Mouse (Mus musculus): ENCODE measurements around the gene Bcat1. TPM values are rescaled to one million over a fixed set of nuclear protein-coding genes. Genes with fewer than 3 reads are reported as not detected.

The Bcat1 gene
- total and polyA plus RNA-seq, 3 experiments, result 0.11 TPM; not detected in 2

DNA sequence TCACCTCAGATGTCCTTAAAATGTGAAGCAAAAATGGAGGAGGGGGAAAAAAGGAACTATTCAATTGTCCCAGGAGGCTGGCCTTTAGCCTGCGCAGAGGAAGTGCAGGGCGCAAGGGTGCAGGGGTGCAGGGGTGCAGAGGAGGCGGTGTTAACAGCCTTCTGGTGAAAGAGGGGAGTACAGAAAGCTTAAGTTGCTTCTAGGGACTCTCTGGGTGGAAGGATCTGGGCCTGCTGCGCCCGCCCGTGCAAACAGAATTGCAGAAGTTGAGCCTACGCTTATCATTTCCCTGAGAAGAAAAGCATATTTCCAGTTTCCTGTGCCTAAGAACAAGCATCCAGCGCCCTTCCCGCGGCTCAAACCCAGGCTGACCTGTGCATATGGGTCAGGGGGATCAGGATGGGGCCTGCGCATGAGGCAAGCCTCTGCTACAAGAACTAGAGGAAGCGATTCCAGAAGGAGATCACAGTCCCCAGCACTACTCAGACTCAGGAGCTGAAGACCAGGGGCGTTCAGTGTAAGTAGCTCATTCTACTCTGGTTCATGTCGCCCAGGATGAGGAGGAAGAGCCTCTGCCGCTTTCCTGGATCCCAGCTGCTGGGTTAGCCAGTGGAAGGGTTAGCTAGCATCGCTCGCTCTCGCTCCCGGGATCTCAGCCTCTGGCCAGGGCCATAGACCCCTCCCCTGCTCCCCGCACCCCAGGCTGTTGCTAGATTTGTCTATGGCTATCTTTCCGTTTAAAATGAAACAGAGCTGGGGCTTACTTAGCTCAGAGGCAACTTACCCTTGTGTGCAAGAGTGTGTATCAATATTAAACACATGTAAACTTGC is 45.8 kb upstream of the Bcat1 start:
- H3K9me3 ChIP-seq (replicated peaks), result peaks cover 35% of the 10 kb centered on the region
- H3K36me3 ChIP-seq (replicated peaks), result no peaks in the 10 kb centered on the region
- DNase-seq (ENCODE audit: low spot score) (no peak), ATAC-seq (ENCODE audit: extremely low read depth, insufficient number of reproducible peaks, low FRiP score, poor library complexity, severe bottlenecking) (no peak)
- H3K4me1 ChIP-seq (ENCODE audit: insufficient read depth, low read depth, low read length), result no peaks in the 10 kb centered on the region
- no peaks in the 10 kb centered on the region for H3K27me3 ChIP-seq (ENCODE audit: insufficient read depth, low read length)
- H3K4me3 ChIP-seq (ENCODE audit: low read depth, low read length), result no peak overlapping the region
- no peak for TF ChIP-seq GATA1 (IDR thresholded peaks at IDR 0.05; ENCODE audit: borderline replicate concordance, low read length)
- TF ChIP-seq POLR2AphosphoS5 (IDR thresholded peaks at IDR 0.05; ENCODE audit: insufficient replicate concordance, low read depth, low read length), result no peak
- TF ChIP-seq GATA2 (IDR thresholded peaks at IDR 0.05; ENCODE audit: borderline replicate concordance, low read depth, low read length), result no peak
- no peak for TF ChIP-seq TAL1 (conservative IDR thresholded peaks at IDR 0.05; ENCODE audit: low read depth, low read length)
- TF ChIP-seq CTCF (IDR thresholded peaks at IDR 0.05; ENCODE audit: low read depth, low read length), result no peak

GRCm38 (mm10) chr6:145120787-145121589 is 45.0 kb upstream of the Bcat1 start:
- no peak for TF ChIP-seq POLR2AphosphoS5 (IDR thresholded peaks at IDR 0.05; ENCODE audit: insufficient replicate concordance, low read depth, low read length)
- no peak for TF ChIP-seq TAL1 (conservative IDR thresholded peaks at IDR 0.05; ENCODE audit: low read depth, low read length)
- no peak for TF ChIP-seq GATA1 (IDR thresholded peaks at IDR 0.05; ENCODE audit: borderline replicate concordance, low read length)
- TF ChIP-seq GATA2 (IDR thresholded peaks at IDR 0.05; ENCODE audit: borderline replicate concordance, low read depth, low read length), result no peak
- no peak for TF ChIP-seq CTCF (IDR thresholded peaks at IDR 0.05; ENCODE audit: low read depth, low read length)
- Histone ChIP-seq H3K27me3 (ENCODE audit: insufficient read depth, low read length) (no peaks in the 10 kb centered on the region), H3K4me1 (ENCODE audit: insufficient read depth, low read depth, low read length) (no peaks in the 10 kb centered on the region), H3K4me3 (ENCODE audit: low read depth, low read length) (no peak overlapping the region), H3K9me3 (replicated peaks) (peaks cover 42% of the 10 kb centered on the region), H3K36me3 (replicated peaks) (no peaks in the 10 kb centered on the region)
- ATAC-seq (ENCODE audit: extremely low read depth, insufficient number of reproducible peaks, low FRiP score, poor library complexity, severe bottlenecking) (no peak), DNase-seq (ENCODE audit: low spot score) (no peak)

DNA sequence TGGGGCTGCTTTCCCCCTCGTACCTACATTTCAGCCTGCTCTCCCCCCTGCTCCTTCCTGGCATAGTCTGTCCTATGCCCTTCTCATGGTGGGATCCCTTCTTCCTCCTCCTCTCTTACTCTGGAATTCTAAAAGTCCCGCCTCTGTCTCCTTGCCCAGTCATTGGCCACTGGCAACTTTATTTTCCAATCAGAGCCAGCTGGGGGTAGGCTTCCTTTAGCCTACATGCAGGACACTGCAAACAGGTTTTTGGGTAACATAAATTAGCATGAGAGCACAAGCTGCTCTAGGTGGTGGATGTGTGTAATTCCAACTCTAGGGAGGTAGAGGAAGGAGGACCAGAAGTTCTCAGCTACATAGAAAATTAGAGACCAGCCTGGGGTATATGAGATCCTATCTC is 44.1 kb upstream of the Bcat1 start:
- H3K36me3 ChIP-seq (replicated peaks), result no peaks in the 10 kb centered on the region
- H3K27me3 ChIP-seq (ENCODE audit: insufficient read depth, low read length), result no peaks in the 10 kb centered on the region
- no peaks in the 10 kb centered on the region for H3K4me1 ChIP-seq (ENCODE audit: insufficient read depth, low read depth, low read length)
- TF ChIP-seq GATA2 (IDR thresholded peaks at IDR 0.05; ENCODE audit: borderline replicate concordance, low read depth, low read length) (no peak), GATA1 (IDR thresholded peaks at IDR 0.05; ENCODE audit: borderline replicate concordance, low read length) (no peak), CTCF (IDR thresholded peaks at IDR 0.05; ENCODE audit: low read depth, low read length) (no peak), POLR2AphosphoS5 (IDR thresholded peaks at IDR 0.05; ENCODE audit: insufficient replicate concordance, low read depth, low read length) (no peak), TAL1 (conservative IDR thresholded peaks at IDR 0.05; ENCODE audit: low read depth, low read length) (no peak)
- no peak for ATAC-seq (ENCODE audit: extremely low read depth, insufficient number of reproducible peaks, low FRiP score, poor library complexity, severe bottlenecking)
- no peak for DNase-seq (ENCODE audit: low spot score)
- no peak overlapping the region for H3K4me3 ChIP-seq (ENCODE audit: low read depth, low read length)
- peaks cover 40% of the 10 kb centered on the region for H3K9me3 ChIP-seq (replicated peaks)

DNA sequence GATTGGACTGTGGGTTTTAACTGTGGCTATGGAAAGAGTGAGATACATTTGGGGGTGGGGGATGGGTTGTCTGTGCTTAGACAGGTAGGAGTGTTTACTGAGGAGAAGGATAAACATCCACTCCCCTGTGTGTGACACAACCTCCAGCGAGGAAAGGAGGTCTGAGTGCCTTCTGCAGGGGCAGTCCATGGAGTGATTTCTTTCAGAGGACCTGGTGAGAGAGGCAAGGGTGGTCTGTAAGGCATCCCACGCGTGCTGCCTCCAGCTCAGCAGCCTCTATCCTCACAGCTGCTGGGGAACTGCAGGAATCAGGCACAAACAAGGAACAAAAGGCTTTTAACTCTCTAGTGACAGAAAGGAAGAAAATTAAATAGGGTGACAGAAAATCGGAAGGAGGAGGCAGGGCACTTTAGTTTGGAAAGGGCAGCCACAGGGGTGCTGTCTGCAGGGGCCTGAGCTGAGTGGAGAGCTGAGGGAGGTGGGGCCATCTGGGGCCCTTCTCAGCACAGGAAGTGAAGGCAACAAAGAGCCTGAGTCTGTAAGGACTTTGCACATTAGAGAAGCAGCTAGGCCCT is 40.2 kb upstream of the Bcat1 start:
- H3K9me3 ChIP-seq (replicated peaks), result peaks cover 51% of the 10 kb centered on the region
- DNase-seq (ENCODE audit: low spot score), result no peak
- H3K36me3 ChIP-seq (replicated peaks), result no peaks in the 10 kb centered on the region
- H3K4me1 ChIP-seq (ENCODE audit: insufficient read depth, low read depth, low read length), result no peaks in the 10 kb centered on the region
- no peak overlapping the region for H3K4me3 ChIP-seq (ENCODE audit: low read depth, low read length)
- no peaks in the 10 kb centered on the region for H3K27me3 ChIP-seq (ENCODE audit: insufficient read depth, low read length)
- TF ChIP-seq GATA1 (IDR thresholded peaks at IDR 0.05; ENCODE audit: borderline replicate concordance, low read length) (no peak), POLR2AphosphoS5 (IDR thresholded peaks at IDR 0.05; ENCODE audit: insufficient replicate concordance, low read depth, low read length) (no peak), TAL1 (conservative IDR thresholded peaks at IDR 0.05; ENCODE audit: low read depth, low read length) (no peak), CTCF (IDR thresholded peaks at IDR 0.05; ENCODE audit: low read depth, low read length) (no peak), GATA2 (IDR thresholded peaks at IDR 0.05; ENCODE audit: borderline replicate concordance, low read depth, low read length) (no peak)
- ATAC-seq (ENCODE audit: extremely low read depth, insufficient number of reproducible peaks, low FRiP score, poor library complexity, severe bottlenecking), result no peak

GRCm38 (mm10) chr6:145115476-145116097 is 39.6 kb upstream of the Bcat1 start, which contains the start of gene Lrmp:
TSS of gene Lrmp (plus strand) at chr6:145115653.
- H3K4me1 ChIP-seq (ENCODE audit: insufficient read depth, low read depth, low read length), result no peaks in the 10 kb centered on the region

More at GRCm38 (mm10) chr6:145115476-145116097, 39.6 kb upstream of the Bcat1 start, which contains the start of gene Lrmp:
- Histone ChIP-seq H3K9me3 (replicated peaks) (peaks cover 49% of the 10 kb centered on the region), H3K36me3 (replicated peaks) (no peaks in the 10 kb centered on the region), H3K27me3 (ENCODE audit: insufficient read depth, low read length) (no peaks in the 10 kb centered on the region), H3K4me3 (ENCODE audit: low read depth, low read length) (no peak within 1 kb of the TSS)
- TF ChIP-seq CTCF (IDR thresholded peaks at IDR 0.05; ENCODE audit: low read depth, low read length) (no peak), GATA1 (IDR thresholded peaks at IDR 0.05; ENCODE audit: borderline replicate concordance, low read length) (no peak), POLR2AphosphoS5 (IDR thresholded peaks at IDR 0.05; ENCODE audit: insufficient replicate concordance, low read depth, low read length) (no peak), TAL1 (conservative IDR thresholded peaks at IDR 0.05; ENCODE audit: low read depth, low read length) (no peak), GATA2 (IDR thresholded peaks at IDR 0.05; ENCODE audit: borderline replicate concordance, low read depth, low read length) (no peak)
- ATAC-seq (ENCODE audit: extremely low read depth, insufficient number of reproducible peaks, low FRiP score, poor library complexity, severe bottlenecking) (no peak), DNase-seq (ENCODE audit: low spot score) (no peak)

Measured in G1E (cell line).